Mouse (Mus musculus) embryonic stem cell, embryonic (primary cell): ENCODE measurements at regions not wholly inside any gene's neighbourhood (a gene's known extent, or its start where the extent isn't known, plus 50 kb on each side); places are given as distances from the start of the nearest gene placed in this dataset.

Source experiments
- CTCF ChIA-PET, 4 experiments: fragments of 300-600 bp in 2 of 4; fragments of 350-600 bp in 2 of 4; sonication (Branson Sonifier 250); formaldehyde crosslinking; loops; one replicate each; lab custom pipeline; 2022; ENCODE audit warnings: inconsistent platforms in 2 of 4; lab: Charles Lee
- POLR2A ChIA-PET, 4 experiments: fragments of 300-600 bp in 2 of 4; fragments of 350-600 bp in 2 of 4; sonication (Branson Sonifier 250); formaldehyde crosslinking; loops; one replicate each; lab custom pipeline; 2022; ENCODE audit warnings: antibody characterized with exemption in 4 of 4, inconsistent platforms in 1 of 4; lab: Charles Lee

- POLR2A ChIA-PET = no interaction called here
- CTCF ChIA-PET = no interaction called here
These were observed 585.2 kb downstream of the Nfib start for GRCm38 (mm10) chr4:82120326-82120725.

GRCm38 (mm10) chr4:82101837-82102236 is 603.7 kb downstream of the Nfib start:
- POLR2A ChIA-PET = no interaction called here
- CTCF ChIA-PET = no interaction called here

GRCm38 (mm10) chr4:82099970-82100368 is 605.6 kb downstream of the Nfib start:
- ChIA-PET CTCF (no interaction called here), POLR2A (no interaction called here)

GRCm38 (mm10) chr4:82098986-82099969 is 606.3 kb downstream of the Nfib start:
- ChIA-PET CTCF (interaction anchor here in 1 of 4 experiments (0.6 kb wide), 1 partner anchor 191 kb away, joined by 3 read pairs; no protein-coding TSS in a partner anchor), POLR2A (no interaction called here)

- ChIA-PET POLR2A (no interaction called here), CTCF (no interaction called here)
These were observed 613.0 kb downstream of the Nfib start for GRCm38 (mm10) chr4:82092296-82093230.

GRCm38 (mm10) chr4:82089657-82090056 is 615.9 kb downstream of the Nfib start:
- ChIA-PET CTCF (no interaction called here), POLR2A (no interaction called here)

GRCm38 (mm10) chr4:82083519-82083918 is 622.0 kb downstream of the Nfib start:
- CTCF ChIA-PET = no interaction called here
- POLR2A ChIA-PET = no interaction called here

GRCm38 (mm10) chr4:82068050-82068449 is 625.4 kb upstream of the Mpdz start:
- ChIA-PET POLR2A (no interaction called here), CTCF (no interaction called here)

GRCm38 (mm10) chr4:82065641-82066358 is 623.2 kb upstream of the Mpdz start:
- ChIA-PET CTCF (interaction anchor here in 1 of 4 experiments (0.9 kb wide), 1 partner anchor 477 kb away, joined by 3 read pairs; no protein-coding TSS in a partner anchor), POLR2A (no interaction called here)

- POLR2A ChIA-PET = no interaction called here
These were observed 620.1 kb upstream of the Mpdz start for GRCm38 (mm10) chr4:82062726-82063125.

GRCm38 (mm10) chr4:82056671-82057070 is 614.1 kb upstream of the Mpdz start:
- ChIA-PET POLR2A (interaction anchor here in 2 of 4 experiments (0.6 to 0.8 kb wide), 2 partner anchors 8 to 9 kb away, joined by 3 to 4 read pairs; no protein-coding TSS in a partner anchor), CTCF (interaction anchor here in 1 of 4 experiments (0.6 kb wide), 1 partner anchor 915 kb away, joined by 3 read pairs; no protein-coding TSS in a partner anchor)

More at GRCm38 (mm10) chr4:82062726-82063125, 620.1 kb upstream of the Mpdz start:
- CTCF ChIA-PET = no interaction called here

GRCm38 (mm10) chr4:82048171-82048570 is 605.6 kb upstream of the Mpdz start:
- ChIA-PET CTCF (interaction anchor here in 1 of 4 experiments (0.6 kb wide), 1 partner anchor 633 kb away, joined by 3 read pairs; no protein-coding TSS in a partner anchor), POLR2A (interaction anchor here in 1 of 4 experiments (0.7 kb wide), 1 partner anchor 20 kb away, joined by 3 read pairs; no protein-coding TSS in a partner anchor)

GRCm38 (mm10) chr4:82037473-82037872 is 594.9 kb upstream of the Mpdz start:
- POLR2A ChIA-PET = no interaction called here
- CTCF ChIA-PET = no interaction called here

- POLR2A ChIA-PET = no interaction called here
These were observed 592.6 kb upstream of the Mpdz start for GRCm38 (mm10) chr4:82035074-82035703.

GRCm38 (mm10) chr4:82029237-82029636 is 586.6 kb upstream of the Mpdz start:
- ChIA-PET POLR2A (interaction anchor here in 3 of 4 experiments (0.6 to 0.7 kb wide), 6 partner anchors 10 to 1314 kb away, joined by 3 to 7 read pairs (median 4); no protein-coding TSS in a partner anchor), CTCF (no interaction called here)

More at GRCm38 (mm10) chr4:82035074-82035703, 592.6 kb upstream of the Mpdz start:
- CTCF ChIA-PET = no interaction called here

GRCm38 (mm10) chr4:82027447-82027881 is 584.8 kb upstream of the Mpdz start:
- CTCF ChIA-PET = no interaction called here
- POLR2A ChIA-PET = no interaction called here

GRCm38 (mm10) chr4:82001406-82001732 is 558.8 kb upstream of the Mpdz start:
- CTCF ChIA-PET = no interaction called here
- POLR2A ChIA-PET = no interaction called here
